Mouse (Mus musculus): ENCODE results near the gene Otop2.

Gene Otop2

DNA sequence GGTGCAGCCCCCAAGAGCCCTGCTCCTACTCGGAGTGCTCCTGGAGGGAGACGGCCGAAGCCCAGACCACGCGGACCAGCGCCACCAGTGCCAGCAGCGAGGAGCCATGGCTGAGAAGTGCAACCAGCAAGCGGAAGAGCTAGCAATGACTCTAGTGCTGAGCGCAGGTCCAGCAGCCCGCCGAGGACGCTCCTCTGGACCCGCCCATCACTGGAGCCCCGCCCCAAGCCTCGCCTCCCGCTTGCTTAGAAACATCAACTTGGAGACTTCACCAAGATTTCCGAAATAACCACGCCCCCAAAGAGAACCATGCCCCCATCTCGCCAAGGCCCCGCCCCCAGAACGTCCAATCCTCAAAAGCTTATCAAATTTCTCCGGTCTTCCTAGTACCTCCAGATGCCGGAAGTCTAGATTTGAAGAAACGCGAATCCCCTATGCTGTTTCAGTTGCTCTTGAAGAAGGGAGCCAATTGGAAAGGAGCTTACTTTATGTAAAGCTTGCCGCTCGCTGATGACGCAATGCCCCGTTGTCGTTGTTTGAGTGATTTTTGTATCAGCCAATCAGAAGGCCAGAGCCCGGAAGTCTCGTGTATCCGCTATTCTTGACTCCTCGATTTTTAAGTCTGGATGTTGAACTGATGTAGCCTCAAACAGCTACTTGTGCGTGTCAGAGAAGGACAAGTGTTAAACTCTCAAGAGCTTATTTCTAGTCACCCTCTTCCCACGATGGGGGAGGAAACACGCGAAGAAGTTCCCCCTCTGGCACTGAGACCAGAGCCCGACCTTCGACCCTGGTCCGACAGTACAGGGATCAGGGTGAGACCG, 30.0 kb upstream of the Otop2 start, which contains the start of gene Fdxr:
TSS of gene Fdxr (minus strand) at position 271 of the 824 bp plus-strand sequence.
- peak; percentile 97 to 98 for DNase-seq (ENCODE audit: low spot score in 2 of 2)

DNA sequence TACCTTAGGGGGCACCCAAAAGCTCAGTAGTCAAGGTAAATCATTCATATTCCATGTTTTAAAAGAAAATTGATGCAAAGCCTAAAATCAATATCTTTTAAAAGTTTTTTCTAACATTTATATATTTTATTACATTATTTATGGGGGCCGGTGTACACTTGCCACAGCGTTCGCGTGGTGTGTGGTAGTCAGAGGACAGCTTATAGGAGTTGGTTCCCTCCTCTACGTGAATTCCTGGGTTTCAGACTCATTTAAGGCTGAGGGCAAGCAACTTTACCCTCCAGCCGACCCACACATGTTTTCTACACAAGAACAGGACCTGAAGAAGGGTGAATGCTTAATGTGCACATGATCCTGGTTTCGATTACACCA, 29.4 kb upstream of the Otop2 start:
- no peak for DNase-seq (ENCODE audit: low spot score in 2 of 2)

DNA sequence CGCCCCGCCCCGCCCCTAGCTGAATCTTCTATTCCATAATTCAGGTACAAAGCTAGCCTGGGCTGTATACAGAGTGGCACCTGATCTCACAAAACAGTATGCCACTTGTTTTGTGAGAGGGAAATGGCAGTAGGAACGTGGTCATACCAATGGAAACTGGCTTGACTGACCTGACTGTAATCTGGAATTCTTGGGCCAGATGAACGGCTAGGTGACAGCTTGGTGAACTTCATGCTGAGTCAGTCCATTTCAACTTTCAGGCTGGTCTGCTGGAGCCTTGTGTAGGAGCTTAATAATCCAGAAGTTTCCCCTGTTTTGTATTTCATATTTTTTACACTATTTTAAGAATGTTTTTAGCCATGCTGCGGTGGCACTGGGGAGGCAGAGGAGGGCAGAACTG, 28.8 kb upstream of the Otop2 start:
- DNase-seq (ENCODE audit: low spot score in 2 of 2), result no peak

DNA sequence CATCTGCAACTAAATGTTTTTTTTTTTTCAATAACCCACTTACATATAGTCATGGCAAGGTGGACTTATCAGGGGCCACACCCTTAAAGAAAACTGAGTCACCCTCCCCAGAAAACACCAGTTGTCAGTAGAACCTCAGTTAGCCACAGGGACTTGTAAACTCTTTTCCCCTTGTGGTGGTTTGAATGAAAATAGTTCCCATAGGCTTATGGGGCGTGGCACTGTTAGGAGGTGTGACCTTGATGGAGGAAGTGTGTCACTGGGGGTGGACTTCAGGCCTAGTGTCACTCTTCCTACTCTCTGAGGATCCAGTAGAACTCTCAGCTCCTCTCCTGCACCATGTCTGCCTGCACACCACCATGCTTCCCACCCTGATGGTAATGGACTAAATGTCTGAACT, 27.2 kb upstream of the Otop2 start:
- DNase-seq (ENCODE audit: low spot score in 2 of 2), result no peak

DNA sequence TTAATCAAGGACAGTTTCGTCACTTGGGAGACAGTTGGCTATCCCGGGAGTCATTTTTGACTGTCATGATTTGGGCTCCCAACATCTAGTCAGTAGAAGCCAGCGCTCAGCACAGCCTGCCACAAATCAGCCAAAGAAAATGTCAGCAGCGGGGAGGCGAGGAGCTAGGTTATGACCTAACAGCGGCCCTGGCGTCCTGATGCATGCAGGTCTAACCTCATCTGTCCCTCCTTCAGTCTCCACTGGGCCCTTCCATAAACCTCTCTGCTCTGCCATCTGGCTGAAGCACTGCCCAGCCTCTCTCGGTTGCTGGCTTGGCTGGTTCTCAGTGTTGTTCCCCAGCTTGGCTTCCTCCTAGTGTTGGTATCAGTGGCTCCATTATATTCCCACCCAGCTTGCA, 24.7 kb upstream of the Otop2 start:
- DNase-seq (ENCODE audit: low spot score in 2 of 2), result no peak

DNA sequence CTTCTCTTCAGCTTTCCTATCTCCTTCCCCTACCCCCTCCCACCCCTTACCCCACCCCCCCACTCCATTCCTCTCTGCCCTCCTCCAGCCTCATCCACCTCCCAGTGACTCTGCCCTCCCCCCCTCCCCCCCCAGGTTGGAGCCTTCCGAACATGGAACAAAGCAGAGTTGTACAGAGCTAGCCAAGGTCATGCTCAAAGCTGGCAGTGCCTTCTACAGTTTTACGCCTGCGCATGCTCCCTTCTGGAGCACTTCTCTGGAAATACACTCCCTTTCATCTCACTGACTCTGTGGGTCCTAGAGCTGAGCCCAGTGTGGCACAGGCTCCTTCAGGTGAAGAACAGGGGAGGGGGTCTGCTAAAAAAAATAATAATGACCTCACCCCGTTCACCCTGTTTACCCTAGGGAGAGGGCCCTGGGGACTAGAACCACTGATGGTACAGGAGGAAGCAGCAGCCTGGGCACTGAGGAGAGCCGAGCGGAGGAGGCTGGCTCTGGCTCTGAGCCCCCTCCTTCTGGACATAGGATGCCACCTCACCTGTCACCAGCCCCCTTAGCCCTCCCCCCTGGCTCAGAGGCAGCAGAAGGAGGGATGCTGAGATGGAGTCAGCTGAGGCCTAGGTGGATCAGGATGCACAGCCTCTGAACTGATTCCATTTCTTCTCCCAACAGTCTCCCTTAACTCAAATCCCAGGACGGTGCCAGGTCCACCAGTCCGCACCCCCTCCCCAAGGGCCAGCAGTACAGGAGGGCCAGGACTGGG, 24.1 kb upstream of the Otop2 start:
- no peak for DNase-seq (ENCODE audit: low spot score in 2 of 2)

DNA sequence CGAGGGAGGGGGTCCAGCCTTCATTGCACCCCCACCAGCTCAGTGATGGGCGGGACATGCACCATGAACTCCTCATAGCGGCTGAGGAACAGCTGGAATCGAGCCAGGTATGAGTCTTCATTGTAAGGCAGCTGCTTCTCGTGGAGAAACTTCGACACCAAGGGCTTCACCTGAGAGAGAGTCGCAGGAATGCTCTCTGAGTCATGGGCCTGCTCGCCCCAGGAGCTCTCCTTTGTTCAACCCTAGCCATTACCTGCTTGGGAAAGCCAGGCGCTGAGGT, 23.5 kb upstream of the Otop2 start:
- no peak for DNase-seq (ENCODE audit: low spot score in 2 of 2)

DNA sequence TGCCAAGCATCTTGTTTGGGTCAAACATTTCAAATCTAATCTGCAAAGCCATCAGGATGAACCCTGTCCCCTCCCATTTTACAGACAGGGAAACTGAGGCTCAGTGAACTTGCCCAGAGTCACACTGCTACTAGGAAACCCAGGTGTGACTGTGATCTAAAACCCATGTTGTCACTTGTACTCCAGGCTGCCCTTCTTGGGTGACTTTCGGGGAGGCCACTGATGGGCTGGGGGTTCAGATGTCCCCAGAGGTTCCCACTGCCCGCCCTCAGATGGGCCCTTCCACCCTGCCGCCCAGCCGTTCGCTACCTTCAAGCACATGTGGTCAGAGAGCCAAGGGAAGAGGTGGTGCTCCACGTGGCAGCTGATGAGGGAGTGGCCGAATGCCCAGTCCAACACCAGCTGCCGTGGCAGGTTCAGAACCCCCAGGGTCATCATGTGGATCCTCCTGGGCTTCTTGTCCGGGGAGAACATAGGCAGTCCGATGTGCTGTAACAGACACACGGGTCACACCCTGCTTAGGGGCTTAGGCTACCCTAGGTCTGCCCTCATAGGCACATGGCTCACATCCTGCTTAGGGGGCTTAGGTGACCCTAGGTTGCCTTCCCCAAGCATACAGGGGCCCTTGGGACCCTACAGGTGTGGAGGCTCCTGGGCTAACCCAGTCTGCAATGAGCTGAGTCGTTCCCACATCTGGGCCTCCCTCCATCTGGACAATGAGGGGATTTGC, 22.9 kb upstream of the Otop2 start:
- no peak for DNase-seq (ENCODE audit: low spot score in 2 of 2)

DNA sequence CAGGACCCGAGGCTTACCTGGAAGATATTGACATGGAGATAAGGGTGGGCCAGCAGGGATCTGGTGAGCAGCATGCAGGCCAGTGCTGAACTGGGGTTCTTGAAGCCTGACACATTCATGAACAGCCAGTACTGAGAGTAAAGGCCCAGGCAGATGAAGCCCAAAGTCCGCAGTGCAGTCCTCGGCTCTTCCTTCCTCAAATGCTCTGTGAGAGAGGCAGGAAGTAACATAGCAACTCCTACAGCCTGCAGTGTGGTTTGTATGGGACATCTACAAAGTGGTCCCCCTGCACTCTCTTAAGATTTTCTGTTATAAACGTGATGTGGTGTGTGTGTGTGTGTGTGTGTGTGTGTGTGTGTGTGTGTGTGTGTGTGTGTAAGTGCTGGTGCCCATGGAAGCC, 21.7 kb upstream of the Otop2 start:
- DNase-seq (ENCODE audit: low spot score in 2 of 2), result no peak

DNA sequence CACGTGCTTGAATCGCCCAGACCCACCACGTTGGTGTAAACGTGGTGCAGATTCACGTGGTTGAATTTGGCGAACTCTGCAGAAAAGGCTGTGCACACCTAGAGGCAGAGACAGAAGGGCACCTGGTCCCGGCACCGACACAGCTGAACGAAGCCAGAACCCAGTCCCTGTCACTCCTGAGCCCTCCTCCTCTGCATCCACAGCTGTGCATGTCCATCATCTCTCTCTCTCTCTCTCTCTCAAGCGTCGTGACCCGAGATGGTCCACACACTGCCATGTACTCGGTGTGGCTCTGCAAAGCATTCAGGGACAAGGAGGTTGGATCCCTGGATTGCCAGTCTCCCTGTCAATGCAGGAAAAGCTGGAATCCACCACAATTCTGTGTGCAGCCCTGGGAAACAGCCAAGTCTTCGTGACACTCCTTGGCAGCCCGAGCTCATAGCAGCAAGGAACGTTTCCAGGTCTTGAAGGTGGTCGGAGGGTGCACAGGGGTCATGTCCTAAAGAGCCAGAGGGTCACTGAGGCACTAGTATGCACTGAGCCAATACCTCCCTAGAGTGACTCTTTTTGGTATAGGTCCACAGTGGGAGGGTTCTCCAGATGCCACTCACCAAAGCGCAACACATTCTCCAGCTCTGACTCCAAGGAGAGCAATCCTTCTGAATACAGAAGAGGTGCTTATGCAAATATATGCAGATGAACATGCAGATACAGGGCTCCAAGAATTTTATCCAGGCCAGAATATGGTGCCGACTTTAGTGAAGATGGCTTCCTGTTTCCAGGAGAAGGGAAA, 20.6 kb upstream of the Otop2 start:
- no peak for DNase-seq (ENCODE audit: low spot score in 2 of 2)

DNA sequence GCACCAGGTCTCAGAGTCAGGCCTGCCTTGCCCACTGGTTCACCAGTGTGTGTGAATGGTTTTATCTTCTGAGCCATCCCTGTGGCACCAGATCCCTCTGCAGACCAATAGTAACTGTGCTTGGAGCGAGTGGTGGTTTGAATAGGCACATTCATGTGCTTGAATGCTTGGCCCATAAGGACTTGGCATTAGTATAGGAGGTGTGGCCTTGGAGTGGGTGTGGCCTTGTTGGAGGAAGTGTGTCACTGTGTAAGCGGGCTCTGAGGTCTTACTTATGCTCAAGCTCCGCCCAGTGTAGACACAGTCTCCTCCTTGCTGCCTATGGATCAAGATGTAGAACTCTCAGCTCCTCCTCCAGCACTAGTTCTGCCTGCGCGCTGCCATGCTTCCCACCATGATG, 19.6 kb upstream of the Otop2 start:
- no peak for DNase-seq (ENCODE audit: low spot score in 2 of 2)

DNA sequence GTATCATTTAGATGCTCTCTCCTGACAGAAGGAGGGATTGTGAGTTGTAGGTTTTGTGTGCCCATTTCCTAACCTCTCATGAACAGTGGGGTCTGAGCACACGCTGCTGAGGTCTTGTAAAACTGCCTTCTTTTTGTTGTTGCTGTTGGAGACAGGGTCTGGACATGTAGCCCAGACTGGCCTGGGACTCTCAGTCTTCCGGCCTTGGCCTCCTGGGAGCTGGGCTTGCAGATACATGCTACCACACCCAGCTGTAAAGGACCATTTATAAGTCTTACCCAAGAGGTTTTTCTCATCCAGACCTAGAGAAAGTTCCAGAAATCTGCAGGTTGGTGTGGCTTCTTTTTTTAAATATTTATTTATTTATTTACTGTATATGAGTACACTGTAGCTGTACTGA, 18.7 kb upstream of the Otop2 start:
- DNase-seq (ENCODE audit: low spot score in 2 of 2), result no peak

DNA sequence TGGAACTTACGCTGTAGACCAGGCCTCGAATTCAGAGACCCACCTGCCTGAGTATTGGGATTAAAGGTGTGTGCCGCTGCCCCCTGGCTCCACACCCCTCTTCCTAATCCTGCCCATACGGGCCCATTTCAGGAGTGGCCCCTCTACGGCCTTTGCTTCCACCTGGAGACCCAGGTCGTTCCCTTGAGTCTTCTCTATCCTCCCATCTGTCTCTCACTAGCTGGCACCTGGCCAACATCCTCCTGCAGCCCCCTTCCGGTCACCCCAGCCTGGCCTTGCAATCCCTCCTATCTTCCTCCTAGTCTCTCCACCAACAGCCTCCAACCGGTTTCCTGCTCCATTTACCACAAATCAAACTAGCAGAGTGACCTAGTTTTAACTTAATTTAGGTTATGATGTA, 17.1 kb upstream of the Otop2 start:
- DNase-seq (ENCODE audit: low spot score in 2 of 2), result no peak

DNA sequence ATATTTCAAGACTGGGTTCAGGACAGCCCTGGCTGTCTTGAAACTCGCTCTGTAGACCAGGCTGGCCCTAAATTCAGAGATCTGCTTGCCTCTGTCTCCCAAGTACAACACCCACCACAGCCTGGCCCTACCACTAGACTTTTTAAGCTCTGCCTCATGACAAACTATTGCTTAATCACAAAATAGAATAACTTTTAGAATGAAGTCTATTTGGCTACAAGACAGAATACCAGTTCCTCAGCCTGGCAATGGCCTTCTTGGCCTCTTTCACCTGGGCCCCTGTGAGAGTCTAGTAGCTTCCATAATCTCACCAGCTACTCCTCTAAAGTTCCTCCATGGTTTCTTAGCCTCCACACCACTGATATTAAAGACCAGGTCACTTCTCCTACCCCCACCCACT, 16.6 kb upstream of the Otop2 start:
- no peak for DNase-seq (ENCODE audit: low spot score in 2 of 2)

DNA sequence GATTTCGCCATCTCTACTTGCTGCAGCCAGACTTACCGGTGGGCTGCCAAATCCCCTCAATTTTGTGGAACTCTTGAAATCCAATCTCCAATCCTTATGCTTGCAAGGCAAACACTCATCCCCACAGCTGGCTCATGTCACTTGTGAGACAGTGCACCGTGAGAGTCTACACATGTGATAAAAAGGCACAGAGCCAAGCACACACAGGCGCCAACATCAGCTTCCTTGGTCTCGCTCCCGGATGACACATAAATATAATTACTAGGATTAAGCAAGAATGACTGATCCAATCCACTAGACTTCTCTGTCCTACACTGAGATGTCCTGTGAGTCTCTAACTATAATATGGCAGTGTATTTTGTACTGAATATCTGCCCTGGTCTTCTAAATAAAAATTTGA, 16.0 kb upstream of the Otop2 start:
- DNase-seq (ENCODE audit: low spot score in 2 of 2), result peak; percentile 77 to 78

DNA sequence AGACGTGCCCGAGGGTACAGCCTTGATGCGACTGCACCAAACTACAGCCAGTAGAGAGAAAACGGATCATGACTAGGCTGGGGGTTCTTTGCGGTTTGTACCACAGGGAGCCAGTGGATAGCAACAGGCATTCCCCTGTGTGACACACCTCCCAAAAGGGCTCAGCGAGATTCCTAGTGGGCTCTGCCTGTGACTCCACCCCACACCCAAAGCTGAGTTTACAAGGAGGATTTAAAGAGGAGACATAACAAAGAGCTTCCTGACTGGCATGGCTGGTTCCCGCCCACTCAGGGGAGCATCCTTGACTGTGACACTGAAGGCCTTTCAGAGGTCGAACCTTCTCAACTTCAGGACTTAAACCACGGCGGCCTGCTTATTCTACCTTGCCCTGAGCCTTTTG, 15.5 kb upstream of the Otop2 start:
- no peak for DNase-seq (ENCODE audit: low spot score in 2 of 2)

DNA sequence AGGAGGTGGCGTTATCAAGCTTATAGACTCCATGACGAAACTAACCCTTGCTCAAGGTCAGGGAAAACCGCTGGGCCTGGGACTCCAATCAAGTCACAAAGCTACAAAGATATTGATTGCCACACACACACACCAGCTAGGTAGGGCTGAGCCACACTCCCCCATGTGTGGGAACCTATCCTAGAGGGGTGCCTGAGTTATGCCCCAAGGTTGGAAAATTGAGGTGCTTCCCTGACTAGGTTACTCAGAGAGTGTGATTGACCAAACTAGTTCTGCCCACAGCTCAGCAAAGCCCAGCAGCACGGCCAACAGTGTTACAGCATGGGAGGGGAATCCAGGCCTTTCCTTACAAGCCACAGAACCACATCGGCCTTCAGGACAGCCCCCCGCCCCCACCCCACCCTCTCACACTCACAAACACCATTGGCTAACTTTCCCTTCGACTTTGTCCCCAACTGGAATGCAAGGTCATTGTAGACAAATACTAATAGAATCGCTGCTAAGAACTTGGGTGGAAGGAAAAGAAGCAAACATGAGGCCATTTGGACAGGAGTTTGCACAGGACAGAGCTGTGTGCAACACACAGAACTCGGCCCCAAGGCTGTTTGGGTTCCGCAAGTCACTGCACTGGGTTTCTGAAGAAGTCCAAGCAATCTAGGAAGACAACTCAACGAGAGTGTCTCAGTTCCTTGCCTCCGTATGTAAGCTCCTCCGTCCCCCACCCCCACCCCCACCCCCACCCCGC, 14.2 kb upstream of the Otop2 start:
- DNase-seq (ENCODE audit: low spot score in 2 of 2), result no peak

DNA sequence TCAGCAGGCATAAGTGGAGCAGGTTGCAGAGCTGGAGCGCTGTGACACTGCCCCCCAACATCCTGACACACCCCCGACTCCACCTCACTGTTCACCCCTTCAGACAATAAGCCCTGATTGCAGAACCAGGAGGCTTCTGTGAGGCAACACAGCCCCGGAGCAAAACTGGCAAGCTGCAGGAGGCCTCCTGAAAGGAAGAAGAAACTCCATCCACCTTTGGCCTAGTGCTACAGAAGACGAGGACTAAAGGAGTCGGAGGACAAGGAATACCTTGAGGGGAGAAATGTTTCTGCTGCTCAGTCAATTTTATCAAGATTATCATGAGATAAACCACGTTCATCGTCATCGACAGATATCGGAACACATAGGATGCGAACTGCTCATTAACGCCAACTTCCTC, 11.0 kb upstream of the Otop2 start:
- no peak for DNase-seq (ENCODE audit: low spot score in 2 of 2)

DNA sequence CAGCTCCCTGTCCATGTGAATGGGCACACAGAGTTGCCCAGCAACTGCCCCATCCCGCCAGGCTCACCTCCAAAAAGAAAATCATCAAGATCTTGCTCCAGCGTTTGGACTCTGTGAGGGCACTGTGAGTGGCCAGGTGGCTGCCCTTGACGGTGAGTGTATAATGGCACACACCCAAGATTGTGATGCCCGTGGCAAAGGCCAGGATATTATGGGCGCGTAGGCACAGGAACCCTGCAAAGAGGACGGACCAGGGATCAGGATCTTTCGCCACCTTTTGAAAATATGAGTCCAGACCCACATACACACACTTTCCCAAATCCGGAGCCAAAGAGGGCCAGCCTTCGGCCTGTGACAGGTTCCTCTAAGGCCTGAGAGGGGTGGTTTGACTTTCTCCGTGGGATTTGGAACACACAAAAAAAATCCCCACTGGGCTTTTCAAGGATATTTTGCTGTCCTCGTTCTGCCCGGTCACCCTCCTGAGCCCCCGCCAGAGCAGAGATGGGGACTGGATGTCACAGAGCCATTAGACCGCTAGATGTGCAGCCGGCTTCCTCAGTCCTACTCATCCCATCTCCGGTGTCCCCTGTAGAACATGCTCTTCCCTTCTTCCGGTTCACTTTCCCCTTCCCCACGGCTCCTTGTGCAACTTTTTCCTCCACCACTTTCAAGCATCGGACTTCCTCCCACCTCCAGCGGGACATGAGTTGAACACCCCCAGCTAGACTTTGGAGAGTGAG, 10.3 kb upstream of the Otop2 start:
- no peak for DNase-seq (ENCODE audit: low spot score in 2 of 2)

DNA sequence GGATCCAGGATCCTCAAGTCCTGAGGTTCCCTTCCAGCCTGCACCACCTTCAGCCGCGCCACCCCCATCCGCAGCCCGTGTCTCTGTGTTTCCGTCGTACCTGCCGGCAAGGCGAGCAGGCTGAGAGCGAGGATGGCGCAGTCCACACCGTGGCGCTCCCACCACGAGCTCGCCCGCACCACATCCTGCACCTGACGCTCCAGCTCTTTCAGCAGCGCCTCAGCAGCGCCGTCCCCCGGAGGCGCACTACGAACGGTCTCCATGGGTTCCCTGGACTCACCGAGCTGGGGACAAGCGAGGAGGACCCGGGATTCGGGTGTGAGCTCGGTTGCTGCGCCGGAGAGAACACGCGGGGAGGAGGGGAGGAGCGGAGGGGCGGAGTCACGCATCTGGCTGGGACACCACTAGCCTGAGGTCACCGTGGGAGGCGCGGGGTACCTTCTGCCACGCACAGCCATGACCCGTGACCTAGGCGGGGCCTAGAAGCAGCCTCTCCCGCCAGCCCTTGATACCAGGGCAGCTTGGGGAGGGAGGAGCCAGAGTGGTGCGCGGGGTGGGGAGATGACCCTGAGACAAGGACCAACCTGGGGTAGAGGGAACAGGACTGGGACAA, 9.6 kb upstream of the Otop2 start, which contains the start of gene Fads6:
TSS of gene Fads6 (minus strand) at position 450 of the 613 bp plus-strand sequence.
- peak in 1 of 2 experiments; percentile 40 for DNase-seq (ENCODE audit: low spot score in 2 of 2)
